Mouse (Mus musculus) heart, embryonic 11.5 days (tissue): ENCODE measurements around the gene Tex46. TPM values are rescaled to one million over a fixed set of nuclear protein-coding genes. Genes with fewer than 3 reads are reported as not detected.

Source experiments
- ATAC-seq: fragments of 200-750 bp; cut with Nextera tagmentation; replicated peaks from 2 replicates; pipeline ENCODE4 v1.8.0; 2017; ENCODE audit warnings: moderate library complexity; ENCODE audit not compliant: insufficient number of reproducible peaks, low FRiP score, low TSS enrichment
- H3K27ac ChIP-seq: fragments of 300-500 bp; sonication (generic); 2 replicates; pipeline ENCODE4 v1.5.1; 2014; ENCODE audit warnings: mild to moderate bottlenecking, low read depth, low read length
- H3K27me3 ChIP-seq: fragments of 300-500 bp; sonication (generic); 2 replicates; pipeline ENCODE4 v1.6.1; 2014; ENCODE audit warnings: mild to moderate bottlenecking, low read length, mixed read lengths; ENCODE audit not compliant: control insufficient read depth, insufficient read depth
- H3K36me3 ChIP-seq: fragments of 300-500 bp; sonication (generic); 2 replicates; pipeline ENCODE4 v1.6.1; 2014; ENCODE audit warnings: mild to moderate bottlenecking, low read length, moderate library complexity, mixed read lengths; ENCODE audit not compliant: control insufficient read depth, insufficient read depth
- H3K4me1 ChIP-seq: fragments of 300-500 bp; sonication (generic); 2 replicates; pipeline ENCODE4 v1.6.1; 2014; ENCODE audit warnings: low read length; ENCODE audit not compliant: control insufficient read depth, insufficient read depth
- H3K4me2 ChIP-seq: fragments of 300-500 bp; sonication (generic); 2 replicates; pipeline ENCODE4 v1.6.1; 2014; ENCODE audit warnings: mild to moderate bottlenecking, moderate library complexity
- H3K4me3 ChIP-seq: fragments of 300-500 bp; sonication (generic); 2 replicates; pipeline ENCODE4 v1.5.1; 2014; ENCODE audit warnings: low read depth, low read length
- H3K9ac ChIP-seq: fragments of 300-500 bp; sonication (generic); 2 replicates; pipeline ENCODE4 v1.6.1; 2014; ENCODE audit warnings: mild to moderate bottlenecking, low read depth, low read length, moderate library complexity
- H3K9me3 ChIP-seq: fragments of 300-500 bp; sonication (generic); replicated peaks from 2 replicates; pipeline ENCODE4 v1.6.1; 2016; ENCODE audit warnings: low read length; ENCODE audit not compliant: control insufficient read depth
- WGBS: fragments of 180-500 bp; shearing (Covaris S2); extraction: QIAGEN DNeasy Blood & Tissue Kit; methylation state at CpG from one replicate; pipeline ENCODE4 v1.1.7; 2014; ENCODE audit not compliant: insufficient replicate concordance; 5-methylcytosine and 5-hydroxymethylcytosine counted together
- polyA plus RNA-seq: library from polyadenylated mRNA; unstranded; fragments of >200 nt; fragmentation: Nextera tagmentation; extraction: Ambion mirVana; gene quantifications from 2 replicates; pipeline ENCODE4 v1.2.1, GENCODE M21; 2014

The Tex46 gene
- polyA plus RNA-seq, 1 experiment from 2014 or later: not detected

DNA sequence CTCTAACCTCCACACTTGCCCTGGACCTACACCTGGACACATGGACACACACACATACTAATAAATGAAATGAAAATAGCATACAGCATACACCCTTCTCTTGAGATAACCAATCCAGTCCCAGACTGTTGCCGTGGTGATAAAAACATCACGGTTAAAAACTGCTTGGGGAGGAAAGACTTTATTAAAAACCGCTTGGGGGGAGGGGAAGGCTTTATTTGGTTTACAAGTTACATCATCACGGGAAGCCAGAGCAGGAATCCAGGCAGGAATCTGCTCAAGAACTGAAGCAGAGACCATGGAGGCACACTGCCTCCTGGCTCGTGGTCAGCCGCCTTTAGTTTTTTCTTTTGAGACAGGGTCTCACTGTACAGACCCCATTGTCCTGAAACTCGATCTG lies 3.4 kb downstream of the Tex46 start:
- Histone ChIP-seq H3K27ac (no peak overlapping the region), H3K4me2 (no peak overlapping the region), H3K9me3 (no peaks in the 10 kb centered on the region), H3K36me3 (no peaks in the 10 kb centered on the region), H3K27me3 (no peaks in the 10 kb centered on the region), H3K4me1 (no peaks in the 10 kb centered on the region), H3K9ac (no peak overlapping the region), H3K4me3 (no peak overlapping the region)
- WGBS: 62% methylated on average over 7 of the region's 7 CpGs
- ATAC-seq: no peak

DNA sequence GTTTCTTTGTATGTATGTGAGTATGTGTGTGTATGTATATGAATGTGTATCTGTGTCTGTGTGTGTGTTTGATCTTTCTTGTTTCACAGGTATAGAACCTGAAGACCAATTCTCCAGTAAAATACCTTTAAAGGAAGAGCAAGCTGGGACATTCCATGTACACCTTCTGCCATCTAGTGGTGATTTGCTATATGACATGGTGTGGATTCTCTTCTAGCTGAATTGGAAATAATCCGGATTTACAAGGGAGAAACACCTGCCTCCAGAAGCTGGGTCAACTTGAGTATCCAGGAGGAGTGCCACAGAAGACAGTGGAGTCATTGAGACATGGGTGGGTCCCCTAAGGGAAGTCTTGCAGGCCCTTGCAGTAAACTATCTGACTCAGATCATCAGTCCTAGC lies 11.1 kb downstream of the Tex46 start:
- peaks cover 9% of the 10 kb centered on the region; the same call in 1 of the 2 replicates for H3K27me3 ChIP-seq
- no peaks in the 10 kb centered on the region for H3K4me1 ChIP-seq
- H3K36me3 ChIP-seq: no peaks in the 10 kb centered on the region
- ATAC-seq: no peak
- H3K9me3 ChIP-seq: no peaks in the 10 kb centered on the region
- H3K4me2 ChIP-seq: no peak overlapping the region
- no peak overlapping the region for H3K4me3 ChIP-seq
- 6% methylated on average over 1 of the region's 1 CpGs for WGBS
- H3K9ac ChIP-seq: no peak overlapping the region
- H3K27ac ChIP-seq: no peak overlapping the region

DNA sequence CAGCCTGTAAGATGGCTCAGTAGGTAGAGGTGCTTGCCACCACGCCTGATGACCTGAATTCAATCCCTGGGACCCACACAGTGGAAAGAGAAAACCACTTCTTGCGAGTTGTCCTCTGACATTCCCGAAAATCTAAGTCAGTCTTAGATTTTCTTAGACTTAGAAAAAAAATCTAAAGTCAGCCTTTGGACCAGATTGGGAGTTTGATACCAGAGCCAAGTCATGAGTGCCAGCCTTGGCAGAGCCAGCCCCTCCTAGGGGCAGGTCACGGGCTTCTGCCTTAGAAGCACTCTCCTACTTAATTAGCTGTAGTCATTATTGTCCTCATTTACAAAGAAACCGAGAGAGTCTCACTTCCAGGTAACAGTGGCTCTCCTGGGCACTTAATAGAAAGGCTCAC lies 11.7 kb downstream of the Tex46 start:
- H3K4me2 ChIP-seq: no peak overlapping the region
- no peak overlapping the region for H3K9ac ChIP-seq
- H3K36me3 ChIP-seq: no peaks in the 10 kb centered on the region
- no peak overlapping the region for H3K27ac ChIP-seq
- H3K4me1 ChIP-seq: no peaks in the 10 kb centered on the region
- ATAC-seq: no peak
- no peaks in the 10 kb centered on the region for H3K9me3 ChIP-seq
- H3K27me3 ChIP-seq: peaks cover 9% of the 10 kb centered on the region; the same call in 1 of the 2 replicates
- 55% methylated on average over 5 of the region's 5 CpGs for WGBS
- no peak overlapping the region for H3K4me3 ChIP-seq

DNA sequence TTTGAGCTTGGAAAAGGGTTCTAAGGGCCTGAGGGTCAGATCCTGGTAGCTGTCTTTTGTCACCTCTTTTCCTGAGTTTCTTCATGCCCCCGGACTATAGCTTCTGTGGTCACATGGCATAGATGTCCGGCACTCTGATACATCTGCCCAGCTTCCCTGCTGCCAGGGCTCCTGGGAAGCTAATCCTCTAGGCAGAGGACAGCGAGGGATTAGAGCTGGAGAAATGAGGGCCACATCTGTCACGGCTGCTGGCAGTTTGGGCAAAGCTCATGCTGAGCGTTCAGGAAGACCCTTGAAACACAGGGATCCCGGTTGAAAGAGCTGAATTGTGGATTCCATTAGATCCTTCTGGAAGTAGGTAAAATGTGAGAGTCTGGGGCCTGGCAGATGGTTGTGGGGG lies 12.2 kb downstream of the Tex46 start, which contains the start of gene Lactbl1:
Gene Lactbl1, plus strand, starts transcription at position 234 of the 400 bp plus-strand sequence.
- peaks cover 9% of the 10 kb centered on the region; the same call in 1 of the 2 replicates for H3K27me3 ChIP-seq
- WGBS: 44% methylated on average over 6 of the region's 6 CpGs
- H3K4me3 ChIP-seq: no peak within 1 kb of the TSS
- no peak within 1 kb of the TSS for H3K27ac ChIP-seq
- H3K9ac ChIP-seq: no peak within 1 kb of the TSS
- H3K9me3 ChIP-seq: no peaks in the 10 kb centered on the region
- ATAC-seq: no peak
- H3K36me3 ChIP-seq: no peaks in the 10 kb centered on the region
- H3K4me2 ChIP-seq: no peak within 1 kb of the TSS
- H3K4me1 ChIP-seq: no peaks in the 10 kb centered on the region

DNA sequence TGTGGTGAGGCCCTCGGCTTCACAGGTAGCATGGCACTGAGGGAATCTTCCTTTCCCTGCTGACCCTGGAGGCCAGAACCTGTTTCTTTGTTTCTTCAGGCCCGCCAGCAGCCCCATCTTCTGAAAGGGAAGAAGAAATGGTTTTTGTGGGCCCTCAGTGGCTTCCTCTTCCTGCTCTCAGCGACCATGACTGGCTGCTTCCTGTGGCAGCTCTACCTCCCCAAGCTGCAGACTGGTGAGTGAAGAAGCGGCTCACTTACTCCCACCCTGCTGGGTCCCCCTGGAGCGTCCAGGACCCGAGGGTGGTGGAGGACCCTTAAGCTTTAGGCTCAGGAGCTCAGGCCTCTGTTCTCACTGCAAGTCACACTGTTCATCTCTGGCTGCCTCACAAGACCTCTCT lies 16.4 kb downstream of the Tex46 start:
- Histone ChIP-seq H3K9ac (no peak overlapping the region), H3K9me3 (no peaks in the 10 kb centered on the region), H3K27me3 (peaks cover 9% of the 10 kb centered on the region; the same call in 1 of the 2 replicates), H3K4me1 (no peaks in the 10 kb centered on the region), H3K27ac (no peak overlapping the region), H3K36me3 (no peaks in the 10 kb centered on the region), H3K4me3 (no peak overlapping the region), H3K4me2 (no peak overlapping the region)
- 56% methylated on average over 6 of the region's 6 CpGs for WGBS
- ATAC-seq: no peak

DNA sequence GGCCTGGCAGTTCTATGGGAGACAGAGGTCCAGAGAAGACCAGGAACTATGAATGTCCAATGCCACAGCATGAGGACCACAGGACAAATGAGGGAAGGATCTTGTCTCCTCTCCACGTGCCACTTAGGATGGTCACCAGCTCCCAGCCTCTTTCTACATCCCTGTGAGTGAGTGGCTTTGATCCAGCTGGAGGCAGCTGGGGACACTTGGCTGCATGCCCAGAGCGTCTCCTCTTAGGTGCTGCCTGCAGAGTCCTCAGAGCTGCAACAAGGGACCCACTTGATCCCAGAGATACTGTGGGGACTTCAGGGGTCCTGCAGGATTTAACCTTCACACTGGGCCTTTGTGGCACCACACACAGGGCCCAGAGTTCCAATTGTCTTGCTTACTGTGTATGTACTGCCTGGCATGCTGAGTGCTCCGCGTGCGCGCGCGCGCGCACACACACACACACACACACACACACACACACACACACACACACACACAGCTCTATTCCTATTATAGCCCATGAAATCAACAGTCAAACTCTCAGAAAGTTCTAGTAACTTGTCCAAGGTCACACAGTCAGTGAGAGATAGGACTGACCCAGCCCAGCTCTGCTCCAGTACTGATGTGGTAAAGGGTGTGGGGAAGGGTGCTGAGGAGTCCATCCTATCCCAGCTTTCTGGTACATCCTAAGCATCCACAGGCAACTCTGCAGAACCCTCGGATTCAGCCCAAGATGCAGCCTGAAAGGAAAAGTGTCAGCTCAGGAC lies 21.2 kb downstream of the Tex46 start:
- Histone ChIP-seq H3K9ac (no peak overlapping the region), H3K36me3 (no peaks in the 10 kb centered on the region), H3K9me3 (no peaks in the 10 kb centered on the region), H3K27ac (no peak overlapping the region), H3K4me1 (no peaks in the 10 kb centered on the region), H3K4me3 (no peak overlapping the region), H3K4me2 (no peak overlapping the region), H3K27me3 (peaks cover 10% of the 10 kb centered on the region)
- 0 out of 2 replicates have a peak, but pooled peaks have one; percentile 24 for ATAC-seq
- WGBS: 84% methylated on average over 11 of the region's 11 CpGs

DNA sequence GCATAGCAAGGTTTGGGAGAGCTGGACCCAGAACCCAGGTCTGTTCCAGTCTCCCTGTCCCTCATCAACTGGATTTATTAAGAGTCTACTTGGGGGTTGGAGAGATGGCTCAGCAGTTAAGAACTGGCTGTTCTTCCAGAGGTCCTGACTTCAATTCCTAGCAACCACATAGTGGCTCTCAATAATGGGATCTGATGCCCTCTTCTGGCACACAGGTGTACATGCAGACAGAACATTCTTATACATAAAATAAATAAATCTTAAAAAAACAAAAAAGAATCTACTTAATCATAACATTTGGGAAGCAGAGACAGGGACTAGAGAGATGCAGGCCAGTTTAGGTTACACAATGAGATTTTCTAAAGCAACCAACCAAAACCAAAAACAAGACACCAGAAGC lies 25.8 kb downstream of the Tex46 start:
- Histone ChIP-seq H3K9me3 (no peaks in the 10 kb centered on the region), H3K9ac (no peak overlapping the region), H3K27me3 (peaks cover 39% of the 10 kb centered on the region), H3K4me1 (peaks cover 8% of the 10 kb centered on the region), H3K36me3 (no peaks in the 10 kb centered on the region), H3K4me3 (no peak overlapping the region), H3K27ac (no peak overlapping the region), H3K4me2 (no peak overlapping the region)
- ATAC-seq: no peak

DNA sequence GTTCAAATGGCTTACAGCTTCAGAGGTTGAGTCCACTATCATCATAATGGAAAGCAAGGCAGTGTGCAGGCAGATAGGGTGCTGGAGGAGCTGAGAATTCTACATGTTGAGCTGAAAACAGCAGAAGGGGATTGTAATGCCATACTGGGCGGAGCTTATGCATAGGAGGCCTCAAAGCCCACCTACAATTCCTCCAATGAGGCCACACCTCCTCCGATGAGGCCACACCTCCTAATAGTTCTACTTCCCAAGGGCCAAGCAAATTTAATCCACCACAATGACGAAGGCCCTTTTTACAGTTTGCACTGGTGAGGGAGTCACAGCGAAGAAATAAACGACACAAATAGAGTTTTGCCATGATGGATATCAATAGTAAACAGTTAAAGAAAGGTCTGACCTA lies 26.3 kb downstream of the Tex46 start:
- peaks cover 39% of the 10 kb centered on the region for H3K27me3 ChIP-seq
- H3K36me3 ChIP-seq: no peaks in the 10 kb centered on the region
- peaks cover 8% of the 10 kb centered on the region for H3K4me1 ChIP-seq
- H3K4me2 ChIP-seq: no peak overlapping the region
- H3K27ac ChIP-seq: no peak overlapping the region
- H3K9ac ChIP-seq: no peak overlapping the region
- 45% methylated on average over 5 of the region's 5 CpGs for WGBS
- H3K9me3 ChIP-seq: no peaks in the 10 kb centered on the region
- ATAC-seq: no peak
- no peak overlapping the region for H3K4me3 ChIP-seq

DNA sequence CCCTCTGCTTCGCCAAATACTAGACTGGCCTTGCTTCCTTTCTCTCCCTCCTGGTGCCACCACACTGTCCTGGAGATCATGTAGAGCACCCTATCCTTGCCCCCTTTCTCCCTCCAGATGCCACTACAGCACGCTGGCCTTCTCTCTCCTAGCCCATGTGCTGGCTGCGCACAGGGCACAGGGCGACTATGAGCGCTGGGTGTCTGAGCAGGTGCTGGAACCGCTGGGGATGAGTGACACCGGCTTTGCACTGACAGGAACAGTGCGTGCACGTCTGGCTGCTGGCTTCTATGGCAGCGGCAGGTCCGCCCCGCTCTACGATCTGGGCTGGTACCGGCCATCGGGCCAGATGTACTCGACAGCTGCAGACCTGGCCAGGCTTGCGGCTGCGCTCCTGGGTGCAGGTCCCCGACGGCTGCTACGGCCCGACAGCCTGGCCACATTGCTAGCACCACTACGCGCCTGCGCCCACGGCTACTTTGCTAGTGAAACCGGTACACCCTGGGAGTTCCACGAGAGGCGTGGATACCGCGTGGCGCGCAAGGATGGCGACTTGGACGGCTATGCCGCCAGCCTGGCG lies 26.8 kb downstream of the Tex46 start:
- Histone ChIP-seq H3K36me3 (no peaks in the 10 kb centered on the region), H3K4me3 (peak overlapping the region; percentile 41), H3K4me2 (peak overlapping the region; percentile 70), H3K4me1 (peaks cover 8% of the 10 kb centered on the region), H3K9me3 (no peaks in the 10 kb centered on the region), H3K27me3 (peaks cover 39% of the 10 kb centered on the region), H3K9ac (peak overlapping the region; percentile 40), H3K27ac (no peak overlapping the region)
- ATAC-seq: no peak
- WGBS: 16% methylated on average over 37 of the region's 37 CpGs
